Mouse (Mus musculus) thymus, adult 2 months (tissue): ENCODE data around the gene Foxs1.

Experiments
- CTCF ChIP-seq: fragments of 200-500 bp; IDR thresholded peaks from 2 replicates; pipeline ENCODE4 v1.5.1; 2012; ENCODE audit warnings: mild to moderate bottlenecking, control low read depth, low read length, moderate library complexity, borderline replicate concordance; ENCODE audit not compliant: control insufficient read depth, poor library complexity, insufficient read depth; ENCODE audit errors: extremely low read depth
- POLR2A ChIP-seq: fragments of 200-500 bp; IDR thresholded peaks from 2 replicates; pipeline ENCODE4 v1.6.1; 2012; ENCODE audit warnings: mild to moderate bottlenecking, low read length, control low read depth, moderate library complexity; ENCODE audit not compliant: control insufficient read depth, poor library complexity, insufficient read depth; ENCODE audit errors: extremely low read depth

GRCm38 (mm10) chr2:152884101-152884645 lies 48.8 kb downstream of the Foxs1 start:
- TF ChIP-seq POLR2A (no peak), CTCF (no peak)
